Mouse (Mus musculus): ENCODE measurements around the gene Spag8.
A peak's percentile ranks its signal among the peaks of the same experiment; 100 is the strongest.

Spag8 gene

DNA sequence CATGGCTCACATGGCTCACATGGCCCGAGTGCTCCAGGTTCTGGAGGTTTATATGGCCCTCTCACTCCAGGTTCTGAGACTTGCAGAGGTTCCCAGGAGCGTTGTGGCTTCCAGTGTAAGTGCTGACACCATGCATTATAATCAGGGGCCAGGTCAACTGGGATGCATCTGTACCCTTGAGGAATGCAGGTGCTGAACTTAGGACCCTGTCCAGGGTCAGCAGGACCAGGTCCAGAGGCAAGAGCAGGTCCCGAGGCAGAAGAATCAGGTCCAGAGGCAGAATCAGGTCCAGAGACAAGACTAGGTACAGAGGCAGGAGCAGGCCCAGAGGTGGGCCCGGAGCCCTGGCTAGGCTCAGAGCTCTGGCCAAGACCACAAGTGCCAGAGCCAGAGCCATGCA is 668 bp downstream of the Spag8 start:
- DNase-seq (ENCODE audit: low spot score in 2 of 2): no peak

DNA sequence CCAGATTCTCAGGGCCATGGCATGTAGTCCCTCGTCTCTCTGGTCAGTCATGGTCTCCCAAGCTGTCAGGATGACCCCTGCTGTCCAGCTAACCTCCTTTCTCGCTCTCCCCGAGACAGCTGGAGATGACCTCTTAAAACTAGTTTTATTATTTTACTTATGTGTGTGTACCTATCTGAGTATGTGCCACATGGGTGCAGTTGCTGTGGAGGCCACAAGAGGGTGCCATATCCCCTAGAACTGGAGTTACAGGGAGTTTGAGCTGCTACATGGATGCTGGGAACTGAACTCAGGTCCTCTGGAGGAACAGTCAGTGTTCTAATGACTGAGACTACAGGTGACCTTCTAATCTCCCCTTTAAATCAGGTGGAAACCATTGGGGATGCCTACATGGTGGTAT is 3.6 kb downstream of the Spag8 start:
- no peak for DNase-seq (ENCODE audit: low spot score in 2 of 2)

DNA sequence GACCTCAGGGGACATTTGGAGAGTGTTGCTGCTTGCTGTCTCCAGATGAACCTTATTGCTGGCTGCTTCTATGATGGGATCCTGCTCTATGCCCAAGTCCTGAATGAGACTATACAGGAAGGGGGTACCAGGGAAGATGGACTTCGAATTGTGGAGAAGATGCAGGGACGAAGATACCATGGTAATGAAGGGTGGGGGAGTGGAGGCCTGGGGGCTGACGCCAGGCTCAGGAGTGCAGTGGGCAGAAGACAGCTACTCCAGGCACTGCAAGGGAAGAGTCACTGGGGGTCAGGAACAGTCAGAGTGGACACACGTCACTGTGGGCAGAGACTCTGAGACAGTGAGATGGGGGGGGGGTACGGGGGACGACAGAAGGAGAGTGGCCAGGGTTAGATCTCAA is 12.9 kb downstream of the Spag8 start:
- no peak for DNase-seq (ENCODE audit: low spot score in 2 of 2)

- DNase-seq (ENCODE audit: low spot score in 2 of 2): peak in 1 of 2 experiments; percentile 8
These were observed 13.3 kb downstream of the Spag8 start for GRCm38 (mm10) chr4:43640076-43640475.

DNA sequence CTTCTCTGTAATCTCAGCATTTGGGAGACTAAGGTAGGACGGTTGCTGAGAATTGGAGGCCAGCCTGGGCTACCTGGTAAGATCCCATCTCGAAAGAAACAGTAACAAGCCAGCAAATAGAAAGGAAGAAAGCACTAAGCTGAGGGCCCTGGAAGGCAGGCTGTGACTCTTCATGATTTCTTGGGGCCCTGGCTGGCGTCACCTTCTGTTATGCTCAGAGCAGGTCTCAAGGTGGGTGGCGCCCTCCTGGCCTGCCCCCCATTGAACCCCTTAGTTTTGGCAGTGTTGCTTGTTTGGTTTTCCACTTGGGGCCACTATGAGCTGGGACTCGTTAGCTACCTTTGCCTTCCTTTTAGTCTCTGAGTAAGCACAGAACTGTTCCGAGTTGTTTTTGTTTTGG is 16.6 kb downstream of the Spag8 start:
- DNase-seq (ENCODE audit: low spot score in 2 of 2): peak; percentile 10 to 53

DNA sequence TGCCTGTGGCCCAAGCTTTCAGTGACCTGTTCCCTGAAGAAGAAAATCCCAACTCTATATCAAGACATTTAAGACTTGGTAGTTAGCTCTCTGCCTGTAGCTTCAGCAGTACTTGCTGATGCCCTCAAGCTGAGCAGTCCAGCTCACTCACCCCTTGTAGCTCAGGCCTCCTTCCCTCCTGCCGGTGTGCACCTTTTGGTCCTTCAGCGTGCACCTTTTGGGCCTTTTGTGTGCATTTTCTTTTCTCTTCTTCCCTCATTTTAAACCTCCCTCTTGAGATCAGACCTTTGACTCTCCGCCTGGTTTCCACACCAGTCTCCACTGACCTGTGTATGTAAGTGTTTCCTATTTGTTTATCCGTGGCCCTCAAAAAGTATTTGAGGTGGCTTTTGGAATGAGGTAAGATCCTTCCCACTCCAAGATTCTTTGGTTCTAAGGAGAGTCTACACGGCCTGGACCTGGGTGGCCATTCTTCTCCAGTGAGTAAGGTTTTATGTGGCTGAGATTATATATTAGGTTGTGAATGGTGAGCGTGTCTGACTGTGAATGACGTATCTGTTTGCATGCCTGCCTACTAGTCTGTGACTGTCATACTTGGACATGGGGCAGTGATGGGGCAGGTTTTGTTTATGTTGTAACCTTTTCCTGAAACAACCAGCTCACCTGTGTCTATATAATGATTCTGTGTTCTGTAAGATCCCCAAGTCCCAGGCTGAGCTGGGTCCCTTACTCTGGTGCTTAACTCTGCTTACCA is 18.6 kb downstream of the Spag8 start:
- DNase-seq (ENCODE audit: low spot score in 2 of 2): peak; percentile 6 to 47

DNA sequence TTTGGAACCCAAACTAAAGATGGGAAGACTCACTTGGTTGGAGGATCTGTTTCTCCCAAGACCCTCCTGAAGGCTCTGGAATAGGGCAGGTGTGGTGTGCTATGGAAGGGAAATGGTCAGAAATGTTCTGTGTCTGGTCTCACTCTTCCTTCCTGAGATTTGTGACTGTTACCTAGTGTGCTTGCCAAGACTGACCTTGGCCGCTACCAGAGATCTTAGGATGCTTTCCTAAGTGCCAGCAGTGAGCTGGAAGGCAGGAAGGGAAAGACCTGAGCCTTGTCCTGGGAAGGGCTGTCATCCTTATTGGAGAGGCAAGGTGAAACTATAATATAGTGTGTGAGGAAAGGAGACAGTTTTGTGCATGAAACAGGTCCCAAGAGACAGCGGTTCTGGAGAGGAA is 19.7 kb downstream of the Spag8 start:
- DNase-seq (ENCODE audit: low spot score in 2 of 2): no peak

GRCm38 (mm10) chr4:43633296-43633695 is 20.1 kb downstream of the Spag8 start:
- peak; percentile 11 to 58 for DNase-seq (ENCODE audit: low spot score in 2 of 2)

DNA sequence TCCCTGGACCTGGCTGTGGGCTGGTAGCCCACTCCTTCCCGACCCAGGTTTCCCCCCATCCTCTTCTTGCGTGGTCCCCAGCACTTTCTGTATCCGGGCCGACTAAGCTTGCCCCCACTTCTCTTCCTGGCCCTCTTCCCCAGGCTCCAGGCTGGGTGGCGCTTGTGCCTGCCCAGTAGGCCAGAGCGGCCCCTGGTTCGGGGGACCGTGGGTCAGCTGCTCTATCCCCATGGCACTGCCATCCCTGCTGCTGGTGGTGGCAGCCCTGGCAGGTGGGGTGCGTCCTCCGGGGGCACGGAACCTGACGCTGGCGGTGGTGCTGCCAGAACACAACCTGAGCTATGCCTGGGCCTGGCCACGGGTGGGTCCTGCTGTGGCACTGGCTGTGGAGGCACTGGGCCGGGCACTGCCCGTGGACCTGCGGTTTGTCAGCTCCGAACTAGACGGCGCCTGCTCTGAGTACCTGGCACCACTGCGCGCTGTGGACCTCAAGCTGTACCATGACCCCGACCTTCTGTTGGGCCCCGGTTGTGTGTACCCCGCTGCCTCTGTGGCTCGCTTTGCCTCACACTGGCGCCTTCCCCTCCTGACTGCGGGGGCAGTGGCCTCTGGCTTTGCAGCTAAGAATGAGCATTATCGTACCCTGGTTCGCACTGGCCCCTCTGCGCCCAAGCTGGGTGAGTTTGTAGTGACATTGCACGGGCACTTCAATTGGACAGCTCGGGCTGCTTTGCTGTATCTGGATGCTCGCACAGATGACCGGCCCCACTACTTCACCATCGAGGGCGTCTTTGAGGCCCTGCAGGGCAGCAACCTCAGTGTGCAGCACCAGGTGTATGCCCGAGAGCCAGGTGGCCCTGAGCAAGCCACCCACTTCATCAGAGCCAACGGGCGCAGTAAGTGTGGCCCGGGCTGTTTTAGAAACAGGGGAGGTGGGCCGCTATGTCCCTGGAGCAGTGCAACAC is 21.2 kb downstream of the Spag8 start:
- DNase-seq (ENCODE audit: low spot score in 2 of 2): peak; percentile 14 to 62

- peak; percentile 19 to 65 for DNase-seq (ENCODE audit: low spot score in 2 of 2)
These were observed 22.1 kb downstream of the Spag8 start, which contains the start of gene Npr2 for GRCm38 (mm10) chr4:43631046-43631955. Npr2 (plus strand) TSS chr4:43631935.

- peak; percentile 9 to 55 for DNase-seq (ENCODE audit: low spot score in 2 of 2)
These were observed 22.7 kb downstream of the Spag8 start for GRCm38 (mm10) chr4:43630671-43631045.

GRCm38 (mm10) chr4:43630030-43630581 is 23.3 kb downstream of the Spag8 start:
- DNase-seq (ENCODE audit: low spot score in 2 of 2): peak; percentile 71 to 83

GRCm38 (mm10) chr4:43629106-43629817 is 24.1 kb downstream of the Spag8 start:
- peak; percentile 9 to 58 for DNase-seq (ENCODE audit: low spot score in 2 of 2)

- DNase-seq (ENCODE audit: low spot score in 2 of 2): peak; percentile 8 to 52
These were observed 33.1 kb downstream of the Spag8 start for GRCm38 (mm10) chr4:43620146-43620778.

GRCm38 (mm10) chr4:43613060-43613730 is 40.2 kb downstream of the Spag8 start:
- DNase-seq (ENCODE audit: low spot score in 2 of 2): peak; percentile 28 to 64

GRCm38 (mm10) chr4:43612534-43612933 is 40.9 kb downstream of the Spag8 start:
- peak; percentile 11 to 53 for DNase-seq (ENCODE audit: low spot score in 2 of 2)

GRCm38 (mm10) chr4:43604751-43605685 is 48.4 kb downstream of the Spag8 start:
- peak; percentile 56 to 74 for DNase-seq (ENCODE audit: low spot score in 2 of 2)

DNA sequence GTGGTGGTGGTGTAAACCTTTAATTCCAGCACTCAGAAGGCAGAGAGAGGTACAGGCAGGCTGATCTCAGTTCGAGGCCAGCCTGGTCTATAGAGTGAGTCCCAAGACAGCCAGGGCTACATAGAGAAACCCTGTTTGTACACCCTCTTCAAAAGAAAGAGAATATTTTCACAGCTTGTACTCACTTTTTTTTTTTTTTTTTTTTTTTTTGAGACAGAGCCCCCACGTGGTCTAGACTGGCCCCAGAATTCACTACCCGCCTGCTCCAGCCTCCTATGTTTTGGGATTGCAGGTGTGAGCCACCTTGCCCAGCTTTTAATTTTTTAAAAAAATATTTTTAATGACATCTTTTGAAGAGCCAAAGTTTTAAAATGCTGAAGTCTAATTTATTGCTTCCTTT is 49.3 kb downstream of the Spag8 start:
- DNase-seq (ENCODE audit: low spot score in 2 of 2): no peak

Data from spleen, postnatal 4 days (tissue).